Mouse (Mus musculus) limb, embryonic 15.5 days (tissue): ENCODE measurements around the gene Rapgef5. TPM values are rescaled to one million over a fixed set of nuclear protein-coding genes. Genes with fewer than 3 reads are reported as not detected.
A peak's percentile ranks its signal among the peaks of the same experiment; 100 is the strongest.

ENCODE experiments used
- ATAC-seq: fragments of 200-750 bp; cut with Nextera tagmentation; 2 replicates; pipeline ENCODE4 v1.8.0; 2017; ENCODE audit warnings: low read depth, moderate TSS enrichment; ENCODE audit not compliant: insufficient number of reproducible peaks, low FRiP score, low TSS enrichment
- H3K27ac ChIP-seq: fragments of 300-500 bp; sonication (generic); 2 replicates; pipeline ENCODE4 v1.5.1; 2015; ENCODE audit warnings: moderate library complexity, mild to moderate bottlenecking, inconsistent platforms
- H3K27me3 ChIP-seq: fragments of 300-500 bp; sonication (generic); 2 replicates; pipeline ENCODE4 v1.6.1; 2015; ENCODE audit warnings: inconsistent platforms
- H3K36me3 ChIP-seq: fragments of 300-500 bp; sonication (generic); 2 replicates; pipeline ENCODE4 v1.6.1; 2015; ENCODE audit warnings: inconsistent platforms
- H3K4me1 ChIP-seq: fragments of 300-500 bp; sonication (generic); 2 replicates; pipeline ENCODE4 v1.6.1; 2015; ENCODE audit warnings: inconsistent platforms
- H3K4me2 ChIP-seq: fragments of 300-500 bp; sonication (generic); 2 replicates; pipeline ENCODE4 v1.6.1; 2015; ENCODE audit warnings: mild to moderate bottlenecking, inconsistent platforms
- H3K4me3 ChIP-seq: fragments of 300-500 bp; sonication (generic); 2 replicates; pipeline ENCODE4 v1.5.1; 2015; ENCODE audit warnings: mild to moderate bottlenecking, inconsistent platforms
- H3K9ac ChIP-seq: fragments of 300-500 bp; sonication (generic); 2 replicates; pipeline ENCODE4 v1.6.1; 2015; ENCODE audit warnings: inconsistent platforms
- H3K9me3 ChIP-seq: fragments of 300-500 bp; sonication (generic); 2 replicates; pipeline ENCODE4 v1.6.1; 2016; ENCODE audit warnings: inconsistent platforms
- WGBS: fragments of 180-500 bp; shearing (Covaris S2); methylation state at CpG from one replicate; pipeline ENCODE4 v1.1.7; 2015; 5-methylcytosine and 5-hydroxymethylcytosine counted together
- polyA plus RNA-seq: library from polyadenylated mRNA; unstranded; fragments of >200 nt; fragmentation: Nextera tagmentation; extraction: Ambion mirVana; gene quantifications from 2 replicates; pipeline ENCODE4 v1.2.1, GENCODE M21; 2015

Rapgef5 gene
- polyA plus RNA-seq, 1 experiment from 2014 or later: 7.8 TPM

DNA sequence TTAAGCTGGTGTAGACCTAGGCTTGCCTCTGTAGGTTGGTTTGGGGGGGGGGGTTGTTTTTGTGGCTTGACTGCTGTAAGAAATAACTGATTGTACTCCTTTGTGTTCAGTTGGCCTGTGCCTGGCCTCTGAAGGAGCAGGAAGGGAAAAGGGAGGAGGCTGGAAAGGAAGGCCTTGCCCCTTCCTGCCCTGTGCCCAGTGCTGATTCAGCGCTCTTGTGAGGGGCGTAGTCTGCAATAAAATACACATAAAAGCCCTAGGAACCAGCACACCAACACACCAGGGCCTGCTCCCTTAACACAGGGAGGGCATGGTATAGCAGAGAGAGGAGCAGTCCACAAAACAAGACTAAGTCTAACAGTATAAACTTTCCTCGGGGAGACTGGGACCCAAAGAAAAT lies 247.0 kb downstream of the Rapgef5 start:
- H3K9ac ChIP-seq: no peak overlapping the region
- H3K27ac ChIP-seq: no peak overlapping the region
- 39% methylated on average over 3 of the region's 3 CpGs for WGBS
- no peaks in the 10 kb centered on the region for H3K9me3 ChIP-seq
- H3K4me2 ChIP-seq: no peak overlapping the region
- no peaks in the 10 kb centered on the region for H3K36me3 ChIP-seq
- H3K27me3 ChIP-seq: no peaks in the 10 kb centered on the region
- no peak overlapping the region for H3K4me3 ChIP-seq
- ATAC-seq: 0 out of 2 replicates have a peak, but pooled peaks have one; percentile 11
- H3K4me1 ChIP-seq: no peaks in the 10 kb centered on the region

GRCm38 (mm10) chr12:117764839-117765238 lies 248.6 kb downstream of the Rapgef5 start:
- Histone ChIP-seq H3K27me3 (no peaks in the 10 kb centered on the region), H3K9me3 (no peaks in the 10 kb centered on the region), H3K27ac (no peak overlapping the region), H3K9ac (no peak overlapping the region), H3K4me1 (no peaks in the 10 kb centered on the region), H3K4me3 (no peak overlapping the region), H3K4me2 (no peak overlapping the region), H3K36me3 (no peaks in the 10 kb centered on the region)
- no peak for ATAC-seq
- WGBS: 9% methylated on average over 7 of the region's 7 CpGs

DNA sequence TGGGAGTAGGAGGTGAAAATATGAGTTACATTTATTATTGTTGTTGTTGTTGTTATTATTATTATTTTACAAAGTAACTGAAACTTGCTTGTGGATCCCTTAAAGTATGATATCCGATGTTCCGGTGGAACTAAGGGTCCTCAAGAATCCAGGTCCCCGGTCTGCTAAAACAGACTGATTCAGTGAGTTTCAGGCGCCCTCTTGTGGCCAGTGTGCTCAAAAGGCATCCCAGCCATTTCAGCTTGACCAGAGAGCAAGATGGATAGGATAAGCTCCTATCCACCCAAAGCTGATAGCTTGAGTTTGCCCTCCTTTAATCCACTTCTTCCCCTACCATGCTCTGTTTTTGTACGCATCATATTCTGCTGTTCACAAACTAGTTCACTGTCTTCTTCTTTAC lies 252.8 kb downstream of the Rapgef5 start:
- Histone ChIP-seq H3K9me3 (no peaks in the 10 kb centered on the region), H3K27me3 (no peaks in the 10 kb centered on the region), H3K9ac (no peak overlapping the region), H3K4me3 (no peak overlapping the region), H3K36me3 (no peaks in the 10 kb centered on the region), H3K27ac (no peak overlapping the region), H3K4me2 (no peak overlapping the region), H3K4me1 (no peaks in the 10 kb centered on the region)
- ATAC-seq: no peak
- 4% methylated on average over 5 of the region's 5 CpGs for WGBS

DNA sequence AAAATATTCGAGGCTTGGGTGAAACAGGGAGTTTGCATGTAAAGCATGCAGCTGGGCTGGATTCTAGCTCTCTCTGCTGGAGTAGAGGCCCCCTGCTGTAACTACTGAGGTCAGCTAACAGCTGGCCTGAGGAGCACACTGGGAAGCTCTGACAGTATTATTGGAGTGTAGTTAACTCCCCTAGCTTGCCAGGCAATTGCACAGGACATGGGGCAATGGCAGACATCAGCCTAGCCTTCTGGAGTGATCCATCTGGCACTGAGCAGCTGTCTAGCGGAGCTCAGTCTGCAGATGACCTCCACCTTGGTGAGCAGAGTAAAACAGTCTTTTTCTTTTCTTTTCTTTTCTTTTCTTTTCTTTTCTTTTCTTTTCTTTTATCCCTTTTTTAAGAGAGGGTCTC lies 253.9 kb downstream of the Rapgef5 start:
- Histone ChIP-seq H3K27me3 (no peaks in the 10 kb centered on the region), H3K36me3 (no peaks in the 10 kb centered on the region), H3K4me1 (no peaks in the 10 kb centered on the region), H3K4me2 (no peak overlapping the region), H3K9ac (no peak overlapping the region), H3K27ac (no peak overlapping the region), H3K4me3 (no peak overlapping the region), H3K9me3 (no peaks in the 10 kb centered on the region)
- 40% methylated on average over 2 of the region's 2 CpGs for WGBS
- ATAC-seq: no peak

DNA sequence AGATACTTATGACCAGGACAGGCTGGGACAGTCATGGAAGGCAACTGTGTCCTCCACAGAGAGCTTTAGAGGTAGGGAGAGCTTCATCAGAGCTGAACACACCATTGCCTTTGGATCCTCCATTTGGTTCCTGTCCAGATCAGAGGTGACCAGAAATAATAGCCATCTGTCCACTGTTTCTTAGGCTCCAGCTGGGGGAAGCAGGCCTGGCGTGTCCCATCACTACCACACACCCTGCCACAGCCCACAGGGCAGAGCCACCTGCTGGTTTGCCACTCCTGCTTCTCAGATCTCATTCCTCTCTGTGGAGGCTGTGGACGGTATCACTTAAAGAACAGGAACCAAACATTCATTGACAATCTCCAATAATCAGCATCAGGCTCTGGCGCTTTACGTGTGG lies 254.9 kb downstream of the Rapgef5 start:
- 84% methylated on average over 4 of the region's 4 CpGs for WGBS
- no peak overlapping the region for H3K4me3 ChIP-seq
- no peaks in the 10 kb centered on the region for H3K4me1 ChIP-seq
- H3K36me3 ChIP-seq: no peaks in the 10 kb centered on the region
- H3K4me2 ChIP-seq: no peak overlapping the region
- no peaks in the 10 kb centered on the region for H3K9me3 ChIP-seq
- H3K9ac ChIP-seq: no peak overlapping the region
- no peak overlapping the region for H3K27ac ChIP-seq
- H3K27me3 ChIP-seq: no peaks in the 10 kb centered on the region
- ATAC-seq: no peak

GRCm38 (mm10) chr12:117772638-117773037 lies 256.4 kb downstream of the Rapgef5 start:
- no peak overlapping the region for H3K4me2 ChIP-seq
- no peaks in the 10 kb centered on the region for H3K36me3 ChIP-seq
- H3K27me3 ChIP-seq: no peaks in the 10 kb centered on the region
- 1% methylated on average over 2 of the region's 2 CpGs for WGBS
- H3K4me1 ChIP-seq: no peaks in the 10 kb centered on the region
- no peak overlapping the region for H3K9ac ChIP-seq
- no peak overlapping the region for H3K27ac ChIP-seq
- no peaks in the 10 kb centered on the region for H3K9me3 ChIP-seq
- ATAC-seq: no peak
- no peak overlapping the region for H3K4me3 ChIP-seq

- H3K27me3 ChIP-seq: no peaks in the 10 kb centered on the region
- no peak overlapping the region for H3K9ac ChIP-seq
- H3K9me3 ChIP-seq: no peaks in the 10 kb centered on the region
- H3K4me2 ChIP-seq: no peak overlapping the region
- H3K4me1 ChIP-seq: no peaks in the 10 kb centered on the region
- H3K36me3 ChIP-seq: no peaks in the 10 kb centered on the region
- H3K4me3 ChIP-seq: no peak overlapping the region
- 68% methylated on average over 5 of the region's 5 CpGs for whole genome bisulfite sequencing
- no peak for ATAC-seq
- no peak overlapping the region for H3K27ac ChIP-seq
Measured at GRCm38 (mm10) chr12:117776841-117777240, 260.6 kb downstream of the Rapgef5 start.

GRCm38 (mm10) chr12:117781360-117781759 lies 265.1 kb downstream of the Rapgef5 start:
- no peak for ATAC-seq
- Histone ChIP-seq H3K4me3 (no peak overlapping the region), H3K36me3 (no peaks in the 10 kb centered on the region), H3K9me3 (no peaks in the 10 kb centered on the region), H3K4me1 (no peaks in the 10 kb centered on the region), H3K27ac (no peak overlapping the region), H3K4me2 (no peak overlapping the region), H3K27me3 (no peaks in the 10 kb centered on the region), H3K9ac (no peak overlapping the region)
- 40% methylated on average over 2 of the region's 2 CpGs for WGBS

- H3K4me1 ChIP-seq: peaks cover under 1% of the 10 kb centered on the region; the same call in 1 of the 2 replicates
- H3K4me3 ChIP-seq: no peak overlapping the region
- no peaks in the 10 kb centered on the region for H3K27me3 ChIP-seq
- no peaks in the 10 kb centered on the region for H3K9me3 ChIP-seq
- no peak overlapping the region for H3K4me2 ChIP-seq
- no peak for ATAC-seq
- H3K36me3 ChIP-seq: no peaks in the 10 kb centered on the region
- 71% methylated on average over 1 of the region's 1 CpGs for WGBS
- H3K27ac ChIP-seq: no peak overlapping the region
- no peak overlapping the region for H3K9ac ChIP-seq
Measured at GRCm38 (mm10) chr12:117783426-117783825, 267.1 kb downstream of the Rapgef5 start.

DNA sequence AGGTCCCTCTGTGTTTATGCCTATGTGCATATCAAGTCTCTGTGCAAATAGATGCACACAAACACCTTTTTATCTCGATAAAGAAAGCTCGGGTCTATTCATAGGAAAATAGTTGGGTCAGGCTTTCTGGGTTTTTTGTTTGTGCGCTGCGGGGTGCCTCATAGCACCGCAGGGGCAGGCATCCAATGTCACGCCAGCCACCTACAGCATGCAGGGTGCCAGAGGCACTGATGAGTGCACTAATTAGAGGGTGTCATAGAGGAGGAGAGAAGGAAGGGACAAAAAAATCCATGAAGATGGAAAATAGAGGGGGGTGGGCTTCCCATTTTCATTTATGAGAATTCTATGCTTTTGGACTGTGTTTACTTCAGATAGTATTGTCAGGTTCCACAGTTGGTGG lies 270.3 kb downstream of the Rapgef5 start:
- WGBS: 40% methylated on average over 6 of the region's 6 CpGs
- H3K9me3 ChIP-seq: no peaks in the 10 kb centered on the region
- H3K4me2 ChIP-seq: no peak overlapping the region
- no peak for ATAC-seq
- peaks cover 4% of the 10 kb centered on the region; the same call in 1 of the 2 replicates for H3K4me1 ChIP-seq
- H3K4me3 ChIP-seq: no peak overlapping the region
- H3K9ac ChIP-seq: no peak overlapping the region
- no peaks in the 10 kb centered on the region for H3K27me3 ChIP-seq
- no peaks in the 10 kb centered on the region for H3K36me3 ChIP-seq
- H3K27ac ChIP-seq: no peak overlapping the region

- peak overlapping the region; percentile 53 for H3K4me2 ChIP-seq
- peak overlapping the region; percentile 25 for H3K4me3 ChIP-seq
- no peaks in the 10 kb centered on the region for H3K27me3 ChIP-seq
- H3K4me1 ChIP-seq: peaks cover 4% of the 10 kb centered on the region; the same call in 1 of the 2 replicates
- 13% methylated on average over 24 of the region's 24 CpGs for WGBS
- no peak; the same call in 1 of the 2 replicates for ATAC-seq
- H3K27ac ChIP-seq: no peak overlapping the region
- no peaks in the 10 kb centered on the region for H3K36me3 ChIP-seq
- no peaks in the 10 kb centered on the region for H3K9me3 ChIP-seq
- H3K9ac ChIP-seq: no peak overlapping the region
Measured at GRCm38 (mm10) chr12:117788513-117789011, 272.3 kb downstream of the Rapgef5 start.

- peaks cover 4% of the 10 kb centered on the region; the same call in 1 of the 2 replicates for H3K4me1 ChIP-seq
- H3K27ac ChIP-seq: no peak overlapping the region
- H3K9ac ChIP-seq: no peak overlapping the region
- no peaks in the 10 kb centered on the region for H3K27me3 ChIP-seq
- no peak overlapping the region for H3K4me3 ChIP-seq
- peak overlapping the region; percentile 53; the same call in 1 of the 2 replicates for H3K4me2 ChIP-seq
- ATAC-seq: no peak
- H3K36me3 ChIP-seq: no peaks in the 10 kb centered on the region
- WGBS: 28% methylated on average over 7 of the region's 7 CpGs
- no peaks in the 10 kb centered on the region for H3K9me3 ChIP-seq
Measured at GRCm38 (mm10) chr12:117789017-117789416, 272.7 kb downstream of the Rapgef5 start.

DNA sequence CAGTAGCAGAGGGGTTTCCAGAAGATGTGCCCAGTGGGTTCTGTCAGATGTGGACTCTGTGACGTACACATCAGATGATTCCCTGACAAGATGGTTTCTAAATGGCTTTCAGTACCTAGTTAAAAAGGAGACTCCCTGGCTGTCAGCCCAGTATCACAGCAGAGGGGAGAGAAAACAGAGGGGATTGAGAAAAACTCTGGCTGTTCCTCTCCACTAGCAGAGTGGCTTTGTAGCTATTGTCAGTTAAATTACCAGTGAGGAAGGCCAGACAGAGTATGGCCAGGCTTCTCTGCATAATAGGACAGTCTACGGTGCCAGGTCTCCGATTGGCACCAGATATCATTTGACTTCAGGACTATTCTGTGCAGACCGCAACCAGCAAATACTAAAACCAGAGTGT lies 279.0 kb downstream of the Rapgef5 start:
- Histone ChIP-seq H3K4me1 (no peaks in the 10 kb centered on the region), H3K9ac (no peak overlapping the region), H3K27ac (no peak overlapping the region), H3K27me3 (no peaks in the 10 kb centered on the region), H3K9me3 (no peaks in the 10 kb centered on the region), H3K4me2 (no peak overlapping the region), H3K4me3 (no peak overlapping the region), H3K36me3 (no peaks in the 10 kb centered on the region)
- 78% methylated on average over 4 of the region's 4 CpGs for WGBS
- no peak for ATAC-seq
